Mouse (Mus musculus): ENCODE data around the gene Plcl1.
"Not testable (repeated sequence)": the region's sequence is repeated elsewhere in the genome, so short reads cannot be mapped to it uniquely, and the experiment has no call there.

Plcl1 gene

DNA sequence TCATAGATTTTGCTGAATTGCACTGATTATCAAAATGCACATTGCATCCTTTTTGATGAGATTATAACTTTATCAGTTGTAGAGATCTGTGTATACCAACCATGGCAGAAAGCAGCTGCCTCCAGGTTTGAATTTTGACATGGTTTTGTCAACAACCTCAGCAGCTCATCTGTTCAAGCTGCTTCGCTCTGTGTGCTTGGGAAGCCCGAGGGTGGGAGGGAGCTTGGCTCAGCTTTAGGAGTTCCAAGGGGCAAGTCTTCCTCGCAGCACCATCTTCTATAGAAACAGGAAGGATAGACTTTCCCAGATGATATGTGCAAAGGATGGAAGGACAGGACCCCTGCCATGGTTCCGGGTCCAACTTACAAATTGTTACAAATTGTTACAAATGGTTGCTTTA, 32.9 kb downstream of the Plcl1 start:
- no peak for DNase-seq (ENCODE audit: low spot score in 2 of 2)

DNA sequence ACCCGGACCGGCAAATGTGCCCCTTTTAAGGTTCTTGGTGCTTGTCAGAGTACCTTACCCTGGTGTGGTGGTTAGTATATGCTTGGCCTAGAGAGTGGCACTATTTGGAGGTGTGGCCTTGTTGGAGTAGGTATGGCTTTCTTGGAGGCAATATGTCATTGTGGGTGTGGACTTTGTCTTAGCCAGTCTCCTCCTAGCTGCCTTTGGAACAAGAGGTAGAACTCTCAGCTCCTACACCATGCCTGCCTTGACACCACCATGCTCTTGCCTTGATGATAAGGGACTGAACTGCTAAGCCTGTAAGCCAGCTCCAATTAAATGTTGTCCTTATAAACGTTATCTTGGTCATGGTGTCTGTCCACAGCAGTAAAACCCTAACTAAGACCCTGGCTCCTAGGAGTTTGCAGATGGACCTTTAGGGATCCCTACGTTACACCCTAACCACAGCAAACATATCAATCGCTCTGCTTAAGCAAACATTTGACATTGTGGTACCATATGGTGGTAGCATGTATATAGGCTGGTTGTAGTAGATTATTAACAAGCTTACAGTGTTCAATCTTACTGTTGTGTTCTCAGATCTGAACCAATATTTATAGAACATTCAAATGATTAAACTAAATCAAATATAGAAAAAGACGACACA, 39.4 kb downstream of the Plcl1 start:
- DNase-seq (ENCODE audit: low spot score in 2 of 2): no peak

GRCm38 (mm10) chr1:55445689-55446044, 39.9 kb downstream of the Plcl1 start:
- no peak for DNase-seq (ENCODE audit: low spot score in 2 of 2)

DNA sequence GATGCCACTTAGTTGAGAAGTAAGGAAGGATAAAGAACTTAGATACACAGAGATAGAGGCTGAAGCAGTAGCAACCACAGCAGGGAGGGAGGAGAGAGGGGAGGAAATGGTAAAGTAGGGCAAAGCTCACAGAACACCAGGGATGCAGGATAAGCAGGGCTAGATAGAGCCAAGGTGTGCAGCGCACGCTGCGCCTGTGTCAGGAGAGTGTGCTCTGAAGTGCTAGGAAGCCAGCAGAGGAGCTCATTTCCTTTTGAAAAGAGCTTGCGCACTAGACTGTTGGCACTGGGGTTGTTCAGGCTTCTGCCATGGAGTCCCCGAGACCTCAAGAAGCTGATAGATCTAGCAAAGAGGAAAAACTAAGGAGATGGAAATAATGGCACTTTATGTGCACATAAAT, 40.6 kb downstream of the Plcl1 start:
- no peak for DNase-seq (ENCODE audit: low spot score in 2 of 2)

- no peak for DNase-seq (ENCODE audit: low spot score in 2 of 2)
Measured at GRCm38 (mm10) chr1:55446876-55447275, 41.2 kb downstream of the Plcl1 start.

DNA sequence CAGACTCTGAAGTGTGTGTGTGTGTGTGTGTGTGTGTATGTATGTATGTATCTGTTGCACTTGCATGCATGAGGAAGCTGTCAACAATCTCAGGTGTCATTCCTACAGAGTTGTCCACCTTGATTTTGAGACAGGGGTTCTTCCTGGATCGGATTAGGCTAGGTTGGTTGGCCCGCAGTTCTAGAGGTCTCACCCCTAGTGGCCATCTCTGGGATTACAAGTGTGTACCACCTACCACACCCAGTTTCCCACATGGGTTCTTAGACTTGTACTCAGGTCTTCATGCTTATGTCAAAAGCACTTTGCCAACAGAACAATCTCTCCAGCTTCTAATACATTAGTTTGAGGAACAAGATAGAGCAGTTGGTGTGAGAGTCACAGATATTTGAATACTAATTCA, 41.9 kb downstream of the Plcl1 start:
- DNase-seq (ENCODE audit: low spot score in 2 of 2): no peak

- no peak for DNase-seq (ENCODE audit: low spot score in 2 of 2)
Measured at GRCm38 (mm10) chr1:55448104-55448503, 42.4 kb downstream of the Plcl1 start.

DNA sequence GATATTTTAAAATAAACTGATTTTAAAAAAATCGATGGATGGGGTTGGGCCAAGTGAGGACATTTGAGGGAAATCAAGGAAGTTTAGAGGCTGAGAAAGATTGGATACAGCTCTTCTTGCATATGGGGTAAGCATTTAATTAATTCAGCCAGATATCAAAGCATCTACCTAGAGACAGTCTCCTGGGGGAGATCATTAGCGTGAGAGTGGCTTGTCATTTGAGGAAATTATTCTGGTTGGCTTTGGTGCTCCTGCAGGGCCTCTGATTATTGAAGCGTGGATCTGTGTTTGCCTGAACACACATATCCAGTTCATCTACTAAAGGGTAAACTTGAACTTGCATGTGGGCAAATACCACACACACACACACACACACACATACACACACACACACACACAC, 44.1 kb downstream of the Plcl1 start:
- no peak for DNase-seq (ENCODE audit: low spot score in 2 of 2)

- DNase-seq (ENCODE audit: low spot score in 2 of 2): no peak
Measured at GRCm38 (mm10) chr1:55454119-55454518, 48.4 kb downstream of the Plcl1 start.

- no peak for DNase-seq (ENCODE audit: low spot score in 2 of 2)
Measured at GRCm38 (mm10) chr1:55462301-55462700, 56.6 kb downstream of the Plcl1 start.

DNA sequence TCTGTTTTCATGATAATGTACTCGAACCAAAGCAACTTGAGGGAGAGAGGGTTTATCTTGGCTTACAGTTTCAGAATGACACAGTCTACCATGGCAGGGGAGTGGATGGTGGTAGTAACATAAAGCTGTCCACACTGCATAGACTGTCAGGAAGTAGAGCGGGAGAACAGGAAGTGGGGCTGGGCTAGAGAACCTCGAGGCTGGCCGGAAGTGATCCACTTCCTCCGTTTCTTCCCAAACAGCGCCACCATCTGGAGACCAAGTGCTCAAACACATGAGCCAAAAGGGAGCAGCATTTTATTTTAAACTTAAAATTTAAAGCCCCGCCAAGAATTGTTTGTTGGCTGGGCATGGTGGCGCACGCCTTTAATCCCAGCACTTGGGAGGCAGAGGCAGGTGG, 68.0 kb downstream of the Plcl1 start:
- DNase-seq (ENCODE audit: low spot score in 2 of 2): no peak

DNA sequence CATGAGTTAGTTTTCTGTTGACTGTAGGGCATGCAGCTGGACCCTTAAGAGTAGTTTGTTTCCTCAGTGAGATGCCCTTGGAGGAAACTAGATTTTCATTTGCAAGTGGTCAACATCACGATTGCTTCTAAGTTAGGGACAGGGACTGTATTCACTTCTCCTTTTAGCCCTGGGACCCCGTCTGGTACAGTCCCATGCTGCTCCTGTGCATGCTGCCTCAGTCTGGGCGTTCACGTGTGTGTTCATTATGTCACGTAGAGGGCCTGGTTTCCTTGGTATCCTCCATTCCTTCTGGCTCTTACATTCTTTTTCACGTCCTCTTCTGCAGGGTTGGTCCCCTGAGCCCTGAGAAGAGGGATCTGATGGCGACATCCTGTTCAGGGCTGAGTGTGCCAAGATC, 69.3 kb downstream of the Plcl1 start:
- DNase-seq (ENCODE audit: low spot score in 2 of 2): no peak

DNA sequence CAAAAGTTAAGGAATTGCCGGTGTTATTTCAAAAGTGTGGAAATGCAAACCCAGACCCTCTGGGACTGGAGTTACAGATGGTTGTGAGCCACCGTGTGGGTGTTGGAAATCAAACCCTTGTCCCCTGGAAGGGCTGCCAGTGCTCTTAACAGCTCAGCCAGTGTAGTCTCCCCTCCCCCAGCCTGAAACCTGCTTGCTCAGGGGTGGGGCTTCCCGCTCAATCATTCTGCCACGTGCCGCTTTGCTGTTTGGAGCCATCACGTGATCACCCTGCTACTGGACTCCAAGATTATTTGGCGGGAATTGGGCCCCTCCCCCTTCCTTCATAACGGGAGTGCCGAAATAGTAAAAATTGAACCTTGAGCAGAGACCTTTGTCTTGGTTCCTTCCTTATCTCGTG, 81.7 kb downstream of the Plcl1 start:
- DNase-seq (ENCODE audit: low spot score in 2 of 2): not testable (repeated sequence)

- no peak for DNase-seq (ENCODE audit: low spot score in 2 of 2)
Measured at GRCm38 (mm10) chr1:55488261-55488660, 82.5 kb downstream of the Plcl1 start.

GRCm38 (mm10) chr1:55489355-55489754, 83.6 kb downstream of the Plcl1 start:
- DNase-seq (ENCODE audit: low spot score in 2 of 2): no peak

- no peak for DNase-seq (ENCODE audit: low spot score in 2 of 2)
Measured at GRCm38 (mm10) chr1:55499872-55500271, 94.2 kb downstream of the Plcl1 start.

DNA sequence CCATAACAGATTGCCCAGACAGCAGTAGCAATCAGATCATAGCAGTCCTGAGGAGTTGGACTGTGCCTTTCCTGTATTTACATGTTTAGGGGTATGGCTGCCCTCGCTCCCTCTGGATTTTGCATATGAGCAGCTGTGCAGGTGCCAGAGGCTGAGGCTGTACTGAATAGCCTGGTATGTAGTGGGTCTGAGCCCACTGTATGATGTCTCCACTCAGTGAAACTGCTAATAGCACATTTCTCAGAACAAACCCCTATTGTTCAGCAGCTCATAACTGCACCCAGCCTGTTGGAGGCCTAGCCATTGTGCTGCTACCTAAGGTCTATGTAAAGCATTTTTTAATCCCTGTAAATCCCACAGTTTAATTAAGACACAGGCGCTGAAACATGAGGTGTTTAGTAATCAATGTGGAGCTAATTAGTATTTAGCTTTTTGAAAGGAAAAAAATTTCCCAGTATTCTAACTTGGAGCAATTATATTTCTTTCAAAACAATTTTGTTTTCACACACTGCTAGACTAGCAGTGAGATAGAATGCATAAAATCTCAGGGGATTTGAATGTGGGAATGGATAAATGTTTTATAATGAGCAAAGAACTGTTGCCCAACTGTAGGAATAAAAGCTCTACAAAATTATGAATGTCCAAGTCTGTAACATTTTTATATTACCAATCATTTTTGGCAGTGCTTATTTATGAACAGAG, 95.4 kb downstream of the Plcl1 start:
- no peak for DNase-seq (ENCODE audit: low spot score in 2 of 2)

DNA sequence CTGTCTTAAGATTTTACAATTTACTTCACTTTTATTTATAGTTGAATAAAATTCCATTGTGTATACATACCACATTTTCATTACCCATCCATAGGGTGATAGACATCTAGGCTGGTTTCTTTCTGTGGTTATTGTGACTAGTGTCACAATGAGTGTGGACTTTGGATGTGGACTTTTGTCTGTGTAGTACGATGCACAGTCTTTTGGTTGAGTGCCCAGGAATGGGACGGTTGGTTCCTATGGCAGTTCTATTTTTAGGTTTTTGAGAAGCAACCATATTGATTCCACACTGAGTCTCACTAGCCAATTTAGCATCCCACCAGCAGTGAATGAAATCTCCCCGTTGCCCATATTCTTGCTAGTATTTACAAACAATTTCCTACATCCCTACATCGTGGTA, 100.1 kb downstream of the Plcl1 start:
- no peak for DNase-seq (ENCODE audit: low spot score in 2 of 2)

- DNase-seq (ENCODE audit: low spot score in 2 of 2): no peak
Measured at GRCm38 (mm10) chr1:55507061-55507460, 101.3 kb downstream of the Plcl1 start.

DNA sequence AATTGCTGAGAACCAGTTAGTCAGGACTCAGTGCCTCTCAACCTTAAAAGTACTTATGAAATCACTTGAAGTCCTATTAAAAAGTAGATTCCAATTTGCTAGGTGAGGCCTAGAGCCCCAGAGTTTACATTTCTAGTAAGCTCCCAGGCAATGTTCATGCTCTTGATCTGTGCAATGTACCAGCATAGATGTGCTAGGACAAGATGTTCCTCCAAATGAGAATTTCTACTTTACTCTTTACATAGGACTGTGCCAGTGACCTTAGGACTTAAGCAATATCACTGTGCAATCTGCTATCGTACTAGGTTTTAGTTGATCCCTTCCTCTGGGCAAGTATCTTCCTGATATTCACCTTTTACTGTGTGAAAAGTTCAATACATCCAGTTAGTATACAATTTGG, 103.9 kb downstream of the Plcl1 start:
- no peak for DNase-seq (ENCODE audit: low spot score in 2 of 2)

DNA sequence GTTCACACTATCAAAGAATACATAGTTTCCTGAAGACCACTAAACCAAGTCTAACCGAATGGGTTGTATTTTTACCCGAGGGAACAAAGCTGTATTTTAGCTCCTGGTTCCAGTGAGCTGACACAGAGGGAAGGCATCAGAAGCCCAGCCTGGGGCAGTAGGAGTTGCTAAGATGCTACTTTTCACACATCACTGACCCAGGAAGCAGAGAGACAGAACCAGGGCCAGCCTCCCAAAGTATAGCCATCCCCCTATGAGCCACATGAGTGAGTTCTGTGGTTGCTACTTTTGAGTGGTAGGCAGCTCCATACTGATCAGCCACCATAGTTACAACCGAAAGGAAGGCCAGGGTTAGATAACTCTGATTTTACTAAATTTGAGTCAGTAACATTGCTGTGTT, 106.4 kb downstream of the Plcl1 start:
- no peak for DNase-seq (ENCODE audit: low spot score in 2 of 2)

DNA sequence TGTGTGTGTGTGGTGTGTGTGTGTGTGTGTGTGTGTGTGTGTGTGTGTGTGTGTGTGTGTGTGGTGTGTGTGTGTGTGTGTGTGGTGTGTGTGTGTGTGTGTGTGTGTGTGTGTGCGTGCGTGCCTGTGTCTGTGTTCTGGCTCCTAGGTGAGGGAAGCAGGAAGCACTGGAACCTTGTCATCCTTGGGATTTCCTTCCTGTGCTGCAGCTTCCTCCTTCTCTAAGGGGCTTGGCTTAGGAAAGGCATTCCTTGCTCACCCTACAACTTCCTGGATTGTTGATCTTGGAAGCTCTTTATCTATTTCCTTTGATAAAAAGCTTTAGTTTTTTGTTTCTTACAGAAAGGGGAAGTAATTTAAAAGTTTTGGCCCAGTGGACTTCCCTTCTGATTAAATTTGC, 107.1 kb downstream of the Plcl1 start:
- not testable (repeated sequence) for DNase-seq (ENCODE audit: low spot score in 2 of 2)

DNA sequence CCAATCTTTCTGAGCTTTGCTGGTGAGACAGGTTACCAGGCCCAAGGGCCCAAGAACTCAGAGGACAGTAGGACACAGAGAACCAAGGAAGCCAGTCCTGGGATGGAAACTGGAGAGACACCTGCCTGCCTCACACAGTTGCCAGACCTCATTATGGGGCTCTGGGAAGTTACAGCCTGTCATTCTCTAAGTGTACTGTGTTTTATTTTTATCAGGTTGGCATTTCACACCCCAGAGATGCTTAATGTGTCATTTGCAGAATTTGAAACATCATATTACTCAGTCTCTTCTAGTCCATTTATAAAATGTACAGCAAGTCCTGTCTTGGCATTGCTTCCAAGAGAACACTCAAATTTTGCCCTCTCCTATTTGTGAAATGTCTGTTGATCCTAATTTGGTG, 111.5 kb downstream of the Plcl1 start:
- DNase-seq (ENCODE audit: low spot score in 2 of 2): no peak

- DNase-seq (ENCODE audit: low spot score in 2 of 2): no peak
Measured at GRCm38 (mm10) chr1:55523966-55524365, 118.2 kb downstream of the Plcl1 start.

Data from spleen, postnatal 14 days (tissue).